Mouse (Mus musculus) right cerebral cortex, postnatal 14 days (tissue): ENCODE data around the gene Vgll4.

ENCODE experiments used
- DNase-seq: peaks from one replicate; pipeline ENCODE4 v3.0.0; 2022

The Vgll4 gene

DNA sequence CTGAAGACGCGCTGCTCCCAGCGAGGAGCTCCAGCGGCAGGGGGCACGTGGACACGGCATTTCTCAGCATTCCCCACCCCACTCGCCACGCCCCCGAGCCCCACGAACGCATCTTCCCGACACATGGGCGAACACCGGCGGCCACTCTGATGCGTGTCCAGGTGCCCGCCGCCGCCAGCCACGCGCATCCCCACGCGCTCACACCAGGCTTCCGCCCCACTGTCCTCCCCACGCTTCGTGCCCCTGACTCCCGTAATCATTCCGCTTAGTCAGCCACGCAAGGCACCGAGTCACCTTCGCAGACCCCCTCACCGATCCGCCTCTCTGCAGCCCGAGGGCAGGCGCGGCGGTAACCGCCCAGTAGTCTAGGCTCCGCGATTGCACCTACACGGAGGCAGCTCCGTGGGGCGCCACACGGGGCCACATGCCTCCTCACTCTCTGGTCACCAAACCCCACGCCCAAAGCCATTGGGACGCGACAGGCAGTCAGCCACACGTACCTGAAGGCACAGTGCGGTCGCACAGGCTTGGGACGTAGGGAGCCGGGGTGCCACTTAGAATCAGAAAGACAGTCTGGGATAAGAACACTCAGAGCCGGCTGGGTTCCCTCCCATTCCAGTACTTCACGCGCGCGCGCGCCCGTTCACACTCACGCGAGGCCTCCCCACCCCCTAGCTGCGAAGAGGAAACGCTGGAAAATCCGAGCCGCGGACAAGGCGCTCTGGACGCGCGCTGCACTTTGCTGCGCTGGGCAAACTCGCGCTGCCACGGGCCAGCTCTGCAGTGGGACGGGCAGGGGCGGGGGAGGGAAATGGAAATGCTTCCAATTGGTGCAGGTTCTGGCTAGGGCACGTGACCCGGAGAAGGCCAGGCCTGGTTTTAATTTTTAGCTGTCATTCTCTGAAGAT lies at the start of gene Vgll4:
Vgll4 (minus strand) TSS at position 782 of the 908 bp plus-strand sequence.
- DNase-seq: peak; percentile 75

DNA sequence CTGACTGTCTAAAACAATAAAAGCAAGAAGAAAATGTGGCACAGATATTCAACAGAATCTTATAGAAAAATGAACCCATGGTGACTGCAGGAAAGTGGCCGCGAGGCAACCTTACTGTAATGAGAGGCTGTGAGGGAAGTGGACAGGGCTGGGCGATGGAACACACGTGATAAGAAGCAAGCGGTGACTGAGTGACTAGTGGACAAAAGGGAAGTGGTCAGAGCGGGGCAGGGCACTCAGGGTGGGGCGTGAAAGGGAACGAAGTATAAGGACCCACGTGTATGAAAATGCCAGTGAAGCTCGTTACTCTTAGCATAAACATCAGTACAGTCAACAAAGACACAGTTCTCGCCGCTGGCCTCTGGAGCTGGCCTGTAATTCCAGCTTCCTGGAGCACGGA lies 45.7 kb upstream of the Vgll4 start:
- no peak for DNase-seq

GRCm38 (mm10) chr6:115013574-115013973 lies 43.8 kb upstream of the Vgll4 start:
- DNase-seq: no peak

GRCm38 (mm10) chr6:115011792-115012191 lies 42.0 kb upstream of the Vgll4 start:
- DNase-seq: no peak

DNA sequence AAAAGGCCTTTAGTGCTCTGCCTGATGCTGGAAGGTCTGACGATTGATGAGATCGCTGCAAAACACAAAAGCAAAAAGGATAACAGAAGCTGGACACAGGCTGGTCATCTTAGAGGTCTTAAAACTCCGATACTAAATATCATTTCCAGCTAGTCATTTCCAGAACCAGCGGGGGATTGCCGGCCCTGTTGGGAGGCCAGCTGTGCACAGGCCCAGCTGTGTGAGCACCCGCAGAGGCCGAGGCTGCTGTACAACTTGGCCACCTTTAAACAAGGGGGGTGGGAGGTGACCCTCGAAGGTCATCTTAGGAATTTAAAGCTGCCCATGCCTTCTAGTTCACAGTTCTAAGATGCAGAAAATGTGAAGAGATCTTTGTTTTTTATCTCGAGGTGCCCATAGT lies 41.0 kb upstream of the Vgll4 start:
- no peak for DNase-seq

DNA sequence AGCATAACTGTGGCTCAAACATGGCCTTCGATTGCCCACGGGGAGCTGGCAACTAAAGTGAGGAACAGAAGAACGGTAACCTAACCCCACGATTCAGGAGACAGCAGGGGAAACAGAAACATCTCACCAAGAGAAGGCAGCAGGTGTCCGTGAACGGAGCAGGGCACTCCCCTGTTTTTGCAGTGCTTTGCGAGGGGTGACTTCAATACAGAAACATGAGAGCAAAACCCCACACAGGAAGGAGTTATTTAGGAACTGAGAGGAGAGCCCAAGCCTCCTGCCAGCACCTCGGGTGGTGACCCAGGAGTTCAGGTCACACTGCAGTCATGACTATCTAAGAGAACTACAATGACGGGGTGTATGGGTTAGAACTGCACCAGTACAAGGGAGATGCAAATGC lies 40.5 kb upstream of the Vgll4 start:
- DNase-seq: no peak

GRCm38 (mm10) chr6:115007728-115008127 lies 37.9 kb upstream of the Vgll4 start:
- peak; percentile 76 for DNase-seq

- DNase-seq: no peak
Observed at GRCm38 (mm10) chr6:115006948-115007347, 37.2 kb upstream of the Vgll4 start.

DNA sequence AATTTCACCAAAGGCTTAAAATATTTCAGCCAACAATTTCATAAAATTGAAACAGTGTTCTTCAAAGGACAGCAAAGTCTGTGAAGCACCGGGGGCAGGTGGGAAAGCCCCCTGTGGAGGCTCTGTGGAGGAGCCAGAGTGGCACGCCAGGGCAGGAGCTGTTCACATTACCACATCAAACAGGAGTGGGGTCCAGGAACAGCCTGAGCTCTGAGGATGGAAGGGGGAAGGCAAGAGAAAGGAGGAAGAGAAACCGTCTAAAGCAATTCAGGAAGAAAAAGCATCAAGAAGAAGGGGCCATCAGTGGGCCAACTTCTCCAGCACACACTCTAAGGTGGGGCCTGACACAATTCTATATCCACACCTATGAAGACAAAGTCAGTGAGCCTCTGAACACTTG lies 36.3 kb upstream of the Vgll4 start:
- no peak for DNase-seq

- DNase-seq: peak; percentile 52
Observed at GRCm38 (mm10) chr6:115005351-115005890, 35.6 kb upstream of the Vgll4 start.

DNA sequence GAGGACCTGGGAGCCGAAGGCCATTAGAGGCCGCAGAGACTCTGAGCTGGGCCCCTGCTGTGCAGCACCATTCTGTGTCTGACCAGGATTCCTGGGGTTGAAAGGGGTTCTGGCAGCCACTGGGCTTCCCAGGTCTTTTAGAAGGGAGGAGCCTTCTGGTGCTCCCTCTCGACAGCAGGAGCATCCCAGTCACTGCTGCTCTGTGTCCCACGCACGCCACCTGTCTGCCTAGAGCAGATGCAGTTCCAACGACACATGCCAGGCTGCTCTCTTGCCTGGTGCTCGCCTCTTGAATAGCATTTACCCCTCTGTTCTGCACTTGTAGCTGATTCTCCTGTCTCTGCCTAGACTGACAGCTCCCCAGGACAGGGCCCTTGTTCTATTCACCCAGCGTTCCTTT lies 34.8 kb upstream of the Vgll4 start:
- DNase-seq: peak; percentile 57

DNA sequence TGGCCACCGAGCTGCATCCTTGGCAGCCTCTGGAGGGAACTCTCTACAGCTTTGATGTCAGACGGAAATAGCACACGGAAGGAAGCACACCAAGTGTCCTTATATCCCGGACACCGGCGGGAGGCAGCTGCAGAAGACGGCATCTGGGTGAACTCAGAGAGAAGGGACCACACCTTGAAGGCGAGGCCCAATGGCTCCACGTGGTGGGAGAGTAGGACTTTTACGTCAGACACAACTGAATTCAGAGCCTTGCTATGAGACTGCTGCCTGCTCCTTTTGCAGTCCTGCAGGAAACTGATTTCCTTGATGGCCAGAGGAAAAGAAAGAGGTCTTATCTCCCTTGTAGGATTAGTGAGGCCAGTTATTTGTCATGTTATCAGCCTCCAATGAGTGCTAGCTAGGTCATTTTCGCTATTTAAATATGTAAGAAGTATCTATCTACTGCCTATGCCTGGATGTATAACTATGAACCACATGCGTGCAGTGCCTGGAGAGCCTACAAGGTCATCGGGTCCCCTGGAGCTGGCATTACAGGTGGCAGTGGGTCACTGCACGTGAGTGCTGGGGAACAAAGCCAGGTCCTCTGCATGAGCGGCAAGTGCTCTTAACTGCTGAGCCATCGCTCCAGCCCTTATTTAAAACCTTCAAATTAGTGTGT lies 28.7 kb upstream of the Vgll4 start:
- DNase-seq: no peak

GRCm38 (mm10) chr6:114997471-114997870 lies 27.7 kb upstream of the Vgll4 start:
- no peak for DNase-seq

GRCm38 (mm10) chr6:114996910-114997309 lies 27.1 kb upstream of the Vgll4 start:
- no peak for DNase-seq

DNA sequence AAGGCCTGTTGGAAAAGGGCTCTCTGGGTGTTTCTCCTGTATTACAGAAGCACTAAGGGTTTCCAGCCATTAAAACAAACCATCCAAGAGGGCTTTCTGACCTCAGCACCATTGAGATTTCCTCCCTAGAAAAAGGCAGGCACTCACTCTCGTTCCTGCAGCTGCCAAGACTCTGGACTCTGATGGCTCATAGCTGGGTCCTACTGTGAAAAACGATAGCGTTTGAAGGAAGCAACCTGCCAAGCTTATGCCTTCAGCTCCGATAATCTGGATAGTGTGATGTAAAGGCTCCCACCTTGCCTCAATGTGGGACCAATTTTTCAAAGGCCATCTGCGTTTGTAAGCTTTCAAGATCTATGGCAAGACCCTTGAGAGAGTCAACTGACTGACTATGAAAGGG lies 24.3 kb upstream of the Vgll4 start:
- DNase-seq: no peak

DNA sequence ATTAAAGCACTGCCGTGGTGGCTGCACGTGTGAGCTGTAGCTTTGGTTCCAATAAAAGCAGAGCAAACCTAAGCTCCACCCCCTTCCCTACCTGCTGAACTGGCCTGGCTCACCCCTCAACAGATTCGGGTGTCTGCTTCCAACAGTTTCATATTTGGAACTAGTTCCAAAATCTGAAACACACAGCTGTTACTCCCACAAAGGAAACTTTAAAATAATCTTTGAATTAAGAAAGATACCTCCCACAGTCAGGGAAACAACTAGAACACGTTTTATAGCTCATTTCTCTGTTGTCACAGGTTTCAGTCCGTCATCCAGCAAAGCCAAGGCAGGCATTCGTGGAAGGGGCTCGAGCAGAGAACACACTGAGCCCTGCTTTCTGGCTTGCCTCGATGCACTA lies 23.9 kb upstream of the Vgll4 start:
- DNase-seq: no peak

GRCm38 (mm10) chr6:114991909-114992308 lies 22.1 kb upstream of the Vgll4 start:
- DNase-seq: no peak

DNA sequence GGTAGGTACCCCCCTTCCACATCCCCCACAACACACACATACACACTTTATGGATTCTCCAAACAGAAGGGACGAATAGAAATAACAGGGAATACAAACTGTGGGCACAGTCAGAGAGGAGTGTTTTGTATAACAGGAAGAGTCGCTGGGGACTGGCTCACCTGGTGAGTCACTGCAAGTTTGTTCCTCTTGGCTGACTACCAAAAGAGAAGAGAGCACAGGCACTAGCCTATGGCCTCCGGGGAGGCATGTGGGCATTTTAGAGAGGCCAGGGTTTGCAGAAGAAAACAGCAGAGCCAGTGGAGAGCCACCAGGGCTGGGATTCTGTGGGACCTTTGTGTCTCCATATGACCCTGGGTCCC lies 18.8 kb upstream of the Vgll4 start:
- no peak for DNase-seq

- no peak for DNase-seq
Observed at GRCm38 (mm10) chr6:114987966-114988618, 18.3 kb upstream of the Vgll4 start.

GRCm38 (mm10) chr6:114982671-114983070 lies 12.9 kb upstream of the Vgll4 start:
- no peak for DNase-seq

DNA sequence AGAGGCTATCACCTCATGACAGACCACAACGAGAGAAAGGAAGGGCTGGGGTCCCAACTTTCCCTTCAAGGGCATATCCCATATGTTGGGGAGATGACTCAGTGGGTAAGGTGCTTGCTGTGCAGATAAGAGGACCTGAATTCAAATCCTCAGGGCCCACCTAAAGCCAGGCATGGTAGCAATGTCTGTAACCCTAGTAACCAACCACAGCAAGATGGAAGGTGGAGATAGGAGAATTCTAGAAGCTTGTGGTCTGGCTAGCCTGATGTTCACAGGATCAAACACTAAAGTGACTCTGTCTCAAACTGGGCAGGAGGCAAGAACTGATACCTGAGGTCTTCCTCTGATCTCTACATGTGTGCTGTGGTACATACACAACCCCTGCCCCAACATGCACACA lies 9.9 kb upstream of the Vgll4 start:
- no peak for DNase-seq

DNA sequence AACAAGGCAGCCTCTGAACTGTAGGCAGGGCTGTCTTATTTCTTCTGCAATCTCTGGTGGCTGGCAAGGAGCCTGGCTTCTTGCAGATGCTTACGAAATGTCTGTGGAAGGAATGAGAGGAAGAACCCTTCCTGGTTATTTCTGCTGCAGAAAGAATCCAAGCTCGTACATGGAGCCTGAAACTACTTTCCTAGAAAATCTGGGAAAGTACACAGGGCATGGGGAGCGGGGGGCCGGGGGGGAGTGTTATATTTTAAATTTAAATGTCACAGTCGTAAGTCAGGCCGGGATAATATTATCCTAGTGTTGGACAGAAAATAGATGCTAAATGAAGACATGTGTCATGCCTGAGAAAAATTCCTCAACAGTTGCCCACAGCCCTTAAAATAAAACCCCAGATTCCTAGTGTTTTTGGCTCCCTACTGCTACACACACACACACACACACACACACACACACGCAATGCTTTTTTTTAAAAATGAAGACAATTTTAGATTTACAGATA lies 7.2 kb upstream of the Vgll4 start:
- peak; percentile 77 for DNase-seq

- no peak for DNase-seq
Observed at GRCm38 (mm10) chr6:114974331-114974730, 4.5 kb upstream of the Vgll4 start.
